Mouse (Mus musculus) embryonic facial prominence, embryonic 13.5 days (tissue): ENCODE results near the gene Pgam1. TPM values are rescaled to one million over a fixed set of nuclear protein-coding genes. Genes with fewer than 3 reads are reported as not detected.
A peak's percentile ranks its signal among the peaks of the same experiment; 100 is the strongest.

Experiments used
- ATAC-seq: fragments of 200-750 bp; cut with Nextera tagmentation; 2 replicates; pipeline ENCODE4 v1.8.0; 2017; ENCODE audit warnings: low read depth; ENCODE audit not compliant: insufficient number of reproducible peaks, insufficient read depth, low FRiP score, low TSS enrichment
- H3K27ac ChIP-seq: fragments of 300-500 bp; sonication (generic); 2 replicates; pipeline ENCODE4 v1.5.1; 2015; ENCODE audit warnings: moderate library complexity, mild to moderate bottlenecking, inconsistent platforms
- H3K27me3 ChIP-seq: fragments of 300-500 bp; sonication (generic); 2 replicates; pipeline ENCODE4 v1.6.1; 2015; ENCODE audit warnings: mild to moderate bottlenecking, inconsistent platforms
- H3K36me3 ChIP-seq: fragments of 300-500 bp; sonication (generic); 2 replicates; pipeline ENCODE4 v1.6.1; 2015; ENCODE audit warnings: mild to moderate bottlenecking, inconsistent platforms
- H3K4me1 ChIP-seq: fragments of 300-500 bp; sonication (generic); 2 replicates; pipeline ENCODE4 v1.6.1; 2015; ENCODE audit warnings: inconsistent platforms
- H3K4me2 ChIP-seq: fragments of 300-500 bp; sonication (generic); 2 replicates; pipeline ENCODE4 v1.6.1; 2015; ENCODE audit warnings: moderate library complexity, mild to moderate bottlenecking, inconsistent platforms
- H3K4me3 ChIP-seq: fragments of 300-500 bp; sonication (generic); 2 replicates; pipeline ENCODE4 v1.5.1; 2015; ENCODE audit warnings: mild to moderate bottlenecking, inconsistent platforms
- H3K9ac ChIP-seq: fragments of 300-500 bp; sonication (generic); 2 replicates; pipeline ENCODE4 v1.6.1; 2015; ENCODE audit warnings: mild to moderate bottlenecking, inconsistent platforms
- H3K9me3 ChIP-seq: fragments of 300-500 bp; sonication (generic); 2 replicates; pipeline ENCODE4 v1.6.1; 2016; ENCODE audit warnings: inconsistent platforms
- WGBS: fragments of 180-500 bp; shearing (Covaris S2); methylation state at CpG from one replicate; pipeline ENCODE4 v1.1.7; 2015; ENCODE audit warnings: mixed read lengths; 5-methylcytosine and 5-hydroxymethylcytosine counted together
- polyA plus RNA-seq: library from polyadenylated mRNA; unstranded; fragments of >200 nt; fragmentation: Nextera tagmentation; extraction: Ambion mirVana; gene quantifications from 2 replicates; pipeline ENCODE4 v1.2.1, GENCODE M21; 2015

The Pgam1 gene
- polyA plus RNA-seq, 1 experiment from 2014 or later: 631 TPM

DNA sequence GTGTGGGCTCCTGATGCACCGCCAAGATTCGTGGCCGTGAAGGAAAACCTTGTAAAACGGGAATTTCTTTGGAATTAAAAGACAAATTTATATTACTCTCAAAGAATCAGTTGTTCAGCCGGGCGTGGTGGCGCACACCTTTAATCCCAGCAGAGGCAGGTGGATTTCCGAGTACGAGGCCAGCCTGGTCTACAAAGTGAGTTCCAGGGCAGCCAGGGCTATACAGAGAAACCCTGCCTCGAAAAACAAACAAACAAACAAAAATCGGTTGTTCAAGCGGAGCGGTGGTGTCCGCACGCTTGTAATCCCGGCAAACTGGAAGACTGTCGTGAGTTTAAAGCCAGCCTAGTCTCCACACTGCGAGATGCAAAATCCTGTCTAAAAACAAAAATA, 15.4 kb upstream of the Pgam1 start:
- Histone ChIP-seq H3K4me2 (peak overlapping the region; percentile 92), H3K9ac (peak overlapping the region; percentile 57), H3K27me3 (no peaks in the 10 kb centered on the region), H3K9me3 (no peaks in the 10 kb centered on the region), H3K27ac (no peak overlapping the region), H3K36me3 (0 out of 2 replicates have a peak, but pooled peaks cover 4% of the 10 kb centered on the region), H3K4me1 (peaks cover 15% of the 10 kb centered on the region), H3K4me3 (peak overlapping the region; percentile 83)
- 16% methylated on average over 18 of the region's 18 CpGs for WGBS
- no peak for ATAC-seq

DNA sequence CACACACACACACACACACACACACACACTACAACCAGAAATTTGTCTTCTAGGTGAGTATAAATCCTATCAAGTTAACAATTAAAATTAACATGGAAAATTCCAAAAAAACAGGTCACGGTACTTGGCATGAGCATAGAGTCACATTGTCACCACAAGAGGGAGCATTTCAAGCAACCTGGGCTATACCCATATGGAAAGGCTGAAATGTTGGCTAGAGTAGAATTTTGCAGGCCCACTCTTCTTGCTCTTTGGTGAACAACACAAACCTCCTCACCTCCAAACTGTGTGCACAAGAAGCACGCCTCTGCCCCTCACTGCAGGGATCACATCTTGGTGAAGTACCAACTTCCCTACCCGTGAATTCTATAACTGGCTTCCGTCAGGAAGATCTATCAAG, 12.9 kb upstream of the Pgam1 start:
- Histone ChIP-seq H3K4me3 (no peak overlapping the region), H3K9me3 (no peaks in the 10 kb centered on the region), H3K9ac (no peak overlapping the region), H3K27ac (no peak overlapping the region), H3K36me3 (no peaks in the 10 kb centered on the region), H3K27me3 (no peaks in the 10 kb centered on the region), H3K4me1 (peaks cover 15% of the 10 kb centered on the region), H3K4me2 (no peak overlapping the region)
- WGBS: 48% methylated on average over 4 of the region's 4 CpGs
- ATAC-seq: no peak

DNA sequence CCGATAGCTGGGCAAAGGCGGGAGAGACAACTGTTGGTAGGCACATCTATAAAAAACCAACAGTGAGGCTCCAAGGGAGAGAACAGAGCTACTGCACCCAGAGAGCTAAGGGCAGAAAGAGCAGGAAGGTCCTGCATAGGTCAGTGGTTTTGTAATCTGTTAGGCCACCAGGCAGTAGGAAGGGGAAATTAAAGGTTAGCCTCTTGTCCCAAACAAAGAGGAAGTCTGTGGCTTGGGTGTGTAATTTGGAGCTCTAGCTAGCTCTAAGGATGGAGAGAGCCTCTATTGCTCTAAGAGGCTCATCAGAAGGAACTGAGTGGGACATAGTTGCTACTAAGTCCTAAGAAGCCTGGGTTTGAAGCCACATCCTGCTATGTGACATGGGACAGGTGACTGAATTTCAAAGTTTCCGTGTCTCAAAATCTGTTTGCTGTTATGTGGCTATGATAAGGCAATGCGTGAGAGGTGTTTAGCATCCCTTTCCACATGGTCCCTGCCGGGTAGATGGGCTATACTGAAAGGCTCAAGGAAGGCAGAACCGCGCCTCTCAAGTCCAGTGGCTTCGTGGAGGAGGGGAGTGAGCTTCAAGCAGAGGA, 11.1 kb upstream of the Pgam1 start:
- no peaks in the 10 kb centered on the region for H3K9me3 ChIP-seq
- H3K27me3 ChIP-seq: no peaks in the 10 kb centered on the region
- no peak overlapping the region for H3K4me2 ChIP-seq
- no peak overlapping the region for H3K9ac ChIP-seq
- H3K27ac ChIP-seq: no peak overlapping the region
- 85% methylated on average over 8 of the region's 8 CpGs for WGBS
- H3K4me1 ChIP-seq: peaks cover 3% of the 10 kb centered on the region; the same call in 1 of the 2 replicates
- no peak overlapping the region for H3K4me3 ChIP-seq
- ATAC-seq: no peak
- H3K36me3 ChIP-seq: no peaks in the 10 kb centered on the region

DNA sequence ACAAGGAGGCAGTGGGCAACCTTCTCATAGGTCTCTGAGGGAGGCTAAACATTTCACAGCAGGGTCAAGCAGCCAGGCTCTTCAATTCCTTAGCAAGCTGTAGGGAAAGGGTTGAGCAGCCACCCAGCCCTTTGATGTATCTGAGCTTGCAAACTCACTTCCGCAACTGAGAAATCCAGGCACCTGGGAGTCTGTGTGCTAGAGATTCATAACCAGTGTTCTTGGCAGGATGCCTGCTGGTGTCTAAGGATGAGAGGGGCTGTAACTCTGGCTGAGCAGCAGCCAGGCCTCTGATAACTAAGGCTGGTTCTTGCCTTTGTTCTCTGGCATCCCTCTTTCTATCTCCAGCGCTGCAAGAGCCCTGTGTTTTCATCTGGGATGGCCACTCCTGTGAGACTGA, 10.0 kb upstream of the Pgam1 start:
- Histone ChIP-seq H3K4me3 (no peak overlapping the region), H3K4me2 (no peak overlapping the region), H3K27ac (no peak overlapping the region), H3K4me1 (no peaks in the 10 kb centered on the region), H3K9ac (no peak overlapping the region), H3K36me3 (no peaks in the 10 kb centered on the region), H3K9me3 (no peaks in the 10 kb centered on the region), H3K27me3 (no peaks in the 10 kb centered on the region)
- 51% methylated on average over 2 of the region's 2 CpGs for WGBS
- ATAC-seq: no peak

- ATAC-seq: no peak
- Histone ChIP-seq H3K36me3 (no peaks in the 10 kb centered on the region), H3K4me1 (no peaks in the 10 kb centered on the region), H3K27ac (no peak overlapping the region), H3K27me3 (no peaks in the 10 kb centered on the region), H3K4me3 (no peak overlapping the region), H3K9ac (no peak overlapping the region), H3K9me3 (no peaks in the 10 kb centered on the region), H3K4me2 (no peak overlapping the region)
- 85% methylated on average over 10 of the region's 10 CpGs for WGBS
Measured at GRCm38 (mm10) chr19:41902848-41903593, 8.7 kb upstream of the Pgam1 start.

GRCm38 (mm10) chr19:41905246-41905645, 6.5 kb upstream of the Pgam1 start:
- H3K36me3 ChIP-seq: no peaks in the 10 kb centered on the region
- no peaks in the 10 kb centered on the region for H3K4me1 ChIP-seq
- H3K27me3 ChIP-seq: no peaks in the 10 kb centered on the region
- no peak overlapping the region for H3K27ac ChIP-seq
- no peak overlapping the region for H3K9ac ChIP-seq
- H3K4me3 ChIP-seq: no peak overlapping the region
- no peak for ATAC-seq
- H3K9me3 ChIP-seq: no peaks in the 10 kb centered on the region
- WGBS: 81% methylated on average over 2 of the region's 2 CpGs
- no peak overlapping the region for H3K4me2 ChIP-seq

DNA sequence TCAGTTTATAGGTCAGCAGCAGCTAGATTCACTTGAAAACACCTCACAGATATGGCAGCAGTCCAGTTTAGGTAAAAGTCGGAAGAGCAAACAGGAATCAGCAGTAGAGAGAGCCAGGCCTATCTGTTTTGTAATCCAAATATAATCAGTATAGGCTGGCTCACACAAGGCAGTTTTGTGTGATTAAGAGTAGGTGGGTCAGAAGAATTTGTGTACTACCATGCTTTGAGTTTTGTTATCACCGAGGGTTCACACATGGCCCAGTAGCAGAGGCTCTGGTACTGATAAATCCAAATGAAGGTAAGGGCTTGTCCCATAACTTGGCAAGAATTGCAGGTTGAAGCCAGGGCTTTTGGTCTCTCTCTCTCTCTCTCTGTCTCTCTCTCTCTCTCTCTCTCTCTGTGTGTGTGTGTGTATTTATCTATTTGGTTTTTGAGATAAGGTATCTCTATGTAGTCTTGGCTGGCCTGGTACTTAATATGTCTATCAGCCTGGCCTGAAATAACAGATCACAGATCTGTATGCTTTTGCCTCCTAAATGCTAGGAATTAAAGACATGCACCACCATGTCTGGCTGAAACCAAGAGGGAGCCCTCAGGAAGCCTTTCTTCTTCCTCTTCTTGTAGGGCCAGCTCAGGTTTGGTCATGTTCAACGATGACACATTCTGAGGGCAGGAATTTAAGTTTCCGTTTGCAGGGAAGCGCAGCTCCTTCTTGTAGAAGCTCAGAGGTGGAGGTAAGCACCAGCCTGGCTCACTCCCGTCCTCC, 5.2 kb upstream of the Pgam1 start:
- H3K36me3 ChIP-seq: no peaks in the 10 kb centered on the region
- no peak overlapping the region for H3K4me2 ChIP-seq
- no peaks in the 10 kb centered on the region for H3K4me1 ChIP-seq
- WGBS: 67% methylated on average over 6 of the region's 6 CpGs
- ATAC-seq: no peak
- no peaks in the 10 kb centered on the region for H3K27me3 ChIP-seq
- no peaks in the 10 kb centered on the region for H3K9me3 ChIP-seq
- no peak overlapping the region; the same call in 1 of the 2 replicates for H3K27ac ChIP-seq
- no peak overlapping the region for H3K4me3 ChIP-seq
- no peak overlapping the region for H3K9ac ChIP-seq

GRCm38 (mm10) chr19:41907079-41907760, 4.5 kb upstream of the Pgam1 start:
- no peaks in the 10 kb centered on the region for H3K4me1 ChIP-seq
- no peaks in the 10 kb centered on the region for H3K9me3 ChIP-seq
- WGBS: 52% methylated on average over 8 of the region's 8 CpGs
- no peak overlapping the region for H3K4me2 ChIP-seq
- no peak for ATAC-seq
- H3K9ac ChIP-seq: 0 out of 2 replicates have a peak overlapping the region, but pooled peaks have one; percentile 6
- H3K27ac ChIP-seq: no peak overlapping the region; the same call in 1 of the 2 replicates
- no peaks in the 10 kb centered on the region for H3K27me3 ChIP-seq
- no peaks in the 10 kb centered on the region for H3K36me3 ChIP-seq
- no peak overlapping the region for H3K4me3 ChIP-seq

DNA sequence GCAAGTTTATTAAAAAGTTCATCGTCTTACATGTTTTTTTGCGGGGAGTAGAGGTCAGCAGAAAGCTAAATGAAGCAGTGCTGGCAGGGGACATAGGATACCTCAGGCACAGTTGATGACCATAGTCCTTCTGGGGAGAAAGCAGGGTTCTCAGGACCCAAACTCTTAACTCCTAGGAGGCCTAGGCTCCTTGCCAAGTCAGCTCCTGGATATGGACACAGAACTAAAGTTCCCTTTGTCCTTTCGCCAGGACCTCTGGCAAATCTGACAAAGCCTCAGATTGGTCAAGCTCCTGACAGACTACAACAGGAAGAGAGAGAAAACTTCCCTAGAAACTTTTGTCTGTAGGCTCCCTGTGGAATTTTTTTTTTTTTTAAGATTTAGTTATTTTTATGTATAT, 3.0 kb upstream of the Pgam1 start:
- Histone ChIP-seq H3K4me1 (peaks cover 10% of the 10 kb centered on the region), H3K4me2 (no peak overlapping the region), H3K36me3 (no peaks in the 10 kb centered on the region), H3K4me3 (no peak overlapping the region), H3K27ac (no peak overlapping the region), H3K27me3 (no peaks in the 10 kb centered on the region), H3K9ac (no peak overlapping the region), H3K9me3 (no peaks in the 10 kb centered on the region)
- WGBS: 88% methylated on average over 3 of the region's 3 CpGs
- no peak for ATAC-seq

- Histone ChIP-seq H3K4me1 (peaks cover 26% of the 10 kb centered on the region), H3K9ac (no peak overlapping the region), H3K27ac (no peak overlapping the region), H3K4me2 (no peak overlapping the region), H3K27me3 (no peaks in the 10 kb centered on the region), H3K36me3 (no peaks in the 10 kb centered on the region), H3K4me3 (no peak overlapping the region), H3K9me3 (no peaks in the 10 kb centered on the region)
- WGBS: 87% methylated on average over 2 of the region's 2 CpGs
- no peak for ATAC-seq
Measured at GRCm38 (mm10) chr19:41910396-41910795, 1.3 kb upstream of the Pgam1 start.
